Mouse (Mus musculus) embryonic fibroblast, embryonic 13.5 days (primary cell): ENCODE results near the gene Mphosph9. TPM values are rescaled to one million over a fixed set of nuclear protein-coding genes. Genes with fewer than 3 reads are reported as not detected.
A peak's percentile ranks its signal among the peaks of the same experiment; 100 is the strongest.

Experiments
- H3K27ac ChIP-seq: 2 replicates; pipeline ENCODE4 v1.5.1; 2012; ENCODE audit warnings: low read length, control low read depth, inconsistent platforms; ENCODE audit not compliant: insufficient read depth
- H3K4me1 ChIP-seq: 2 replicates; pipeline ENCODE4 v1.6.1; 2011; ENCODE audit warnings: low read length; ENCODE audit not compliant: control insufficient read depth, insufficient read depth
- H3K4me3 ChIP-seq: 2 replicates; pipeline ENCODE4 v1.5.1; 2011; ENCODE audit warnings: mild to moderate bottlenecking, control low read depth, low read length; ENCODE audit not compliant: insufficient read depth
- CTCF ChIP-seq: IDR thresholded peaks from 2 replicates; pipeline ENCODE4 v1.5.1; 2011; ENCODE audit warnings: mild to moderate bottlenecking, control low read depth, low read length, moderate library complexity, borderline replicate concordance; ENCODE audit not compliant: insufficient read depth
- POLR2A ChIP-seq: IDR thresholded peaks from 2 replicates; pipeline ENCODE4 v1.6.1; 2011; ENCODE audit warnings: low read depth, mild to moderate bottlenecking, control low read depth, low read length, moderate library complexity
- polyA plus RNA-seq: library from polyadenylated mRNA; stranded (reverse); fragments of >200 nt; gene quantifications from 2 replicates; pipeline ENCODE4 v1.2.4, GENCODE M21; 2011; ENCODE audit warnings: low read depth; ENCODE audit not compliant: missing spikeins, insufficient read length

Gene Mphosph9
- polyA plus RNA-seq, 1 experiment = 15.0 TPM

- Histone ChIP-seq H3K4me3 (no peak overlapping the region), H3K27ac (peak overlapping the region; percentile 50), H3K4me1 (peaks cover 6% of the 10 kb centered on the region)
- TF ChIP-seq CTCF (no peak), POLR2A (no peak)
Measured at GRCm38 (mm10) chr5:124252580-124253320, 75.0 kb downstream of the Mphosph9 start.

GRCm38 (mm10) chr5:124251070-124251469, 76.7 kb downstream of the Mphosph9 start:
- Histone ChIP-seq H3K27ac (no peak overlapping the region), H3K4me1 (peaks cover 6% of the 10 kb centered on the region), H3K4me3 (no peak overlapping the region)
- TF ChIP-seq POLR2A (no peak), CTCF (no peak)

- Histone ChIP-seq H3K4me3 (peak within 1 kb of the TSS; percentile 60), H3K27ac (peak within 1 kb of the TSS; percentile 69), H3K4me1 (peaks cover 6% of the 10 kb centered on the region)
- TF ChIP-seq POLR2A (0 out of 2 replicates have a peak, but pooled peaks have one; percentile 10), CTCF (no peak)
Measured at GRCm38 (mm10) chr5:124249614-124250591, 77.9 kb downstream of the Mphosph9 start, which contains the start of gene Pitpnm2. TSS of gene Pitpnm2 (minus strand) at chr5:124249760.

GRCm38 (mm10) chr5:124248845-124249613, 78.7 kb downstream of the Mphosph9 start:
- TF ChIP-seq CTCF (no peak), POLR2A (0 out of 2 replicates have a peak, but pooled peaks have one; percentile 19)
- Histone ChIP-seq H3K27ac (no peak overlapping the region; the same call in 1 of the 2 replicates), H3K4me3 (peak overlapping the region; percentile 45), H3K4me1 (peaks cover 6% of the 10 kb centered on the region)

GRCm38 (mm10) chr5:124247986-124248626, 79.7 kb downstream of the Mphosph9 start:
- Histone ChIP-seq H3K27ac (no peak overlapping the region), H3K4me3 (peak overlapping the region; percentile 45; the same call in 1 of the 2 replicates), H3K4me1 (peaks cover 6% of the 10 kb centered on the region)
- TF ChIP-seq POLR2A (no peak), CTCF (no peak)

GRCm38 (mm10) chr5:124247296-124247695, 80.5 kb downstream of the Mphosph9 start:
- no peak overlapping the region for H3K4me3 ChIP-seq
- TF ChIP-seq POLR2A (no peak), CTCF (no peak)
- peaks cover 3% of the 10 kb centered on the region; the same call in 1 of the 2 replicates for H3K4me1 ChIP-seq
- no peak overlapping the region for H3K27ac ChIP-seq

- H3K4me3 ChIP-seq = no peak overlapping the region
- H3K4me1 ChIP-seq = peaks cover 9% of the 10 kb centered on the region; the same call in 1 of the 2 replicates
- TF ChIP-seq POLR2A (no peak), CTCF (no peak)
- H3K27ac ChIP-seq = no peak overlapping the region
Measured at GRCm38 (mm10) chr5:124244885-124245284, 82.9 kb downstream of the Mphosph9 start.

GRCm38 (mm10) chr5:124244449-124244848, 83.3 kb downstream of the Mphosph9 start:
- TF ChIP-seq CTCF = no peak
- TF ChIP-seq POLR2A = no peak
- H3K27ac ChIP-seq = no peak overlapping the region
- peaks cover 9% of the 10 kb centered on the region; the same call in 1 of the 2 replicates for H3K4me1 ChIP-seq
- H3K4me3 ChIP-seq = no peak overlapping the region
